Mouse (Mus musculus) lung, adult 2 months (tissue): ENCODE results near the gene Ppp3ca. TPM values are rescaled to one million over a fixed set of nuclear protein-coding genes. Genes with fewer than 3 reads are reported as not detected.

Experiments used
- DNase-seq: peaks from one replicate; pipeline ENCODE4 v3.0.0; 2022
- H3K4me1 ChIP-seq: fragments of 200-500 bp; 2 replicates; pipeline ENCODE4 v1.6.1; 2011; ENCODE audit warnings: low read length; ENCODE audit not compliant: control insufficient read depth, insufficient read depth
- H3K4me3 ChIP-seq: fragments of 200-500 bp; replicated peaks from 2 replicates; pipeline ENCODE3; 2011; ENCODE audit warnings: low read depth, mild to moderate bottlenecking, control low read depth, low read length; ENCODE audit errors: extremely low read depth
- CTCF ChIP-seq: fragments of 200-500 bp; IDR thresholded peaks from 2 replicates; pipeline ENCODE4 v1.5.1; 2011; ENCODE audit warnings: mild to moderate bottlenecking, low read length, control low read depth; ENCODE audit not compliant: insufficient read depth
- POLR2A ChIP-seq: fragments of 200-500 bp; IDR thresholded peaks from 2 replicates; pipeline ENCODE4 v1.6.1; 2011; ENCODE audit warnings: low read depth, mild to moderate bottlenecking, control low read depth, low read length, borderline replicate concordance; ENCODE audit errors: extremely low read depth
- WGBS: fragments of 180-500 bp; shearing (Covaris S2); methylation state at CpG from one replicate; pipeline ENCODE4 v1.1.7; 2018; 5-methylcytosine and 5-hydroxymethylcytosine counted together
- polyA plus RNA-seq: library from polyadenylated mRNA; depleted of rRNA; stranded (reverse); fragments of >200 nt; gene quantifications from 2 replicates; pipeline ENCODE4 v1.2.3, GENCODE M21; 2012

The Ppp3ca gene
- polyA plus RNA-seq, 1 experiment = 37.2 TPM

DNA sequence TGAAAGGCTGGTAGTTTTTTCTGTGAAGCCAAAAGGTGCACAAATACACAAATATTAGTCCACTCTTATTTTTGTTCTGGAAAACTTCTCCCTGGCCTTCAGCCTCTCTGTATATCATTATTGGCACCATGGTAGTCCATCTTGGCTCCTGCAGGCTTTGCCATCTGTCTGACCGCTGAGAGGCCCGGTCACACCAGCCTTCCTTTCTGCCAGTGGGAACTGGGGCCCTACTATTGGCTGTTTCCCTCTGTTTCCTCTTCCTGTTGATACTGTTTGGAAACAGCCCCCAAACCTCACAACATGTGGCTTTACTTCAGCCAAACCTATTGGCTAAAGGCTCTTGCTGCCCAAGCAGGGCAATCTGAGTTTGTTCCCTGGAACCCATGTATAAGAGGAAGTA lies 123.5 kb downstream of the Ppp3ca start:
- H3K4me3 ChIP-seq = no peak overlapping the region
- no peak for DNase-seq
- 46% methylated on average over 2 of the region's 2 CpGs for WGBS
- H3K4me1 ChIP-seq = peaks cover 21% of the 10 kb centered on the region
- TF ChIP-seq POLR2A (no peak), CTCF (no peak)

DNA sequence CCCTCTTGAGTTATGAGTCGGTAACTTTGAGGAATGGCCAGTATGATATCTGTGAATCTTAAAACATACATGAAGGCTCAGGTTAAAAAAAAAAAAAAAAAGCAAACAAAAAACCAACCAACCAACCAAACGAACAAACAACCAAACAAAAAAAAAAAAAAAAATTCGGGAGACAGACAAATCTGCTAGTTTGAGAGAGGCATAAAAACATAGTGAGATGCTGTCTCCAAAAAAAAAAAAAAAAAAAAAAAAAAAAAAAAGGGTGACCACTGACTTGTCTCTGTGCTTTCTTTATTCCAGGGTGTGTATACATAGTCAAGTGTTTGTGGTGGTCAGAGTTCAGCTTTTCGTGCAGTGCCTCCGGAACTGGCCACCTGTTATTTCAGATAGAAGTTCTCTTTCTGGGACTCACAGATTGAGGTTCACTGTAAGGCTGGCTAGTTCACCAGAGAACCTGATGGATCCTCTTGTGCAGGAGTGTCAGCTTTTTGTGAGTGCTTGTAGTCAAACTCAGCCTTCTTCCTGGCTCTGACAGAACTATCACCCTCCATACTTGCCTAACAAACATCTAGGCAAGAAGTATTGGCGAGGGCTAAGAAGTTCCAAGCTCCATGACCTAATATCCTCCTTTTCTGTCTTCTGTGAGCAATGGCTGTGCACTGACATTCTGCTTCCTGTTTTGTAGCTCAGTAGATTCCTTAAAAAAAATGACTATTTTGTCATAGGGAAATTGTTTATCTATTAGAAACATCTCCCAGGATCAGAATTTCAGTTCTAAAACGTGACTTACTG lies 124.7 kb downstream of the Ppp3ca start:
- Histone ChIP-seq H3K4me1 (peaks cover 21% of the 10 kb centered on the region), H3K4me3 (no peak overlapping the region)
- DNase-seq = no peak
- TF ChIP-seq CTCF (no peak), POLR2A (no peak)
- WGBS = 51% methylated on average over 7 of the region's 7 CpGs

DNA sequence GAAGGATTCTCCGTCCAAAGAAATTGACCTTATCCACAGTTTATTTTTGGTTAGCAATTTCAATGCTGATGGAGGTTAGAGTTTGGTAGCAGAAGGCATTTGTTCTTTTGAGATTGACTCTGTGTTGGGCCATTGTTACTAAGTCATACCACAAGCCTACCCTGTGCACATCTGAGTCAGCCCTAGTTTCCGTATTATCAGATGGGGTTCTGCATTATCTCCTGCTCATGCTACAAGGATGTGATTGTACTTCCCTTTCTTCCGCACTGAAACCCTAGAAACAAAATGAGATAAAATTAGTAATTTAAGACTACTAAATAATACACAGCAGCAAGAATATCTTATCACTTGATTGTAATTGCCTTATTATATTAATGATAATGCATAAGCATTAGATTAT lies 129.0 kb downstream of the Ppp3ca start:
- DNase-seq = no peak
- peaks cover 4% of the 10 kb centered on the region for H3K4me1 ChIP-seq
- TF ChIP-seq POLR2A (no peak), CTCF (no peak)
- no peak overlapping the region for H3K4me3 ChIP-seq
- 87% methylated on average over 3 of the region's 3 CpGs for WGBS

DNA sequence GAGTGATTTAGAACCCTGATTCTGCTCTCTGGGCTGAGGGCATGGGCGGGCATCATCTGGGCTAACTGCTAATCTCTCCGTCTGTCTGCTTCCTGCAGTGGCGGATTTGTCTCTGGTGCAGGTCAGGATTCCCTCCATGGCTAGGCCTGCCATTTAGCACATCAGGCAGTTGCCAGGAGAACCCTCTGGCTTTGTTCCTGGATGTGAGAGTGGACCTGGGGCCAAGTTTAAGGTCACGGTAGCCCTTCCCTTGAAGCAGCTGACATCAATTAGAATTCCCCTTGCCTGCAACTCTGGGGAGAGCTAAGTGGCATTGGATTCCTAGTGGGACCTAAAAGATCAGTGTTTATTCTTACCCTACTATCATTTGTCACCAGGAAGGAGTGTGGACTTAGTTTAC lies 132.7 kb downstream of the Ppp3ca start:
- DNase-seq = no peak
- TF ChIP-seq POLR2A = no peak
- no peak for TF ChIP-seq CTCF
- Histone ChIP-seq H3K4me3 (no peak overlapping the region), H3K4me1 (no peaks in the 10 kb centered on the region; the same call in 1 of the 2 replicates)
- 82% methylated on average over 4 of the region's 4 CpGs for WGBS

DNA sequence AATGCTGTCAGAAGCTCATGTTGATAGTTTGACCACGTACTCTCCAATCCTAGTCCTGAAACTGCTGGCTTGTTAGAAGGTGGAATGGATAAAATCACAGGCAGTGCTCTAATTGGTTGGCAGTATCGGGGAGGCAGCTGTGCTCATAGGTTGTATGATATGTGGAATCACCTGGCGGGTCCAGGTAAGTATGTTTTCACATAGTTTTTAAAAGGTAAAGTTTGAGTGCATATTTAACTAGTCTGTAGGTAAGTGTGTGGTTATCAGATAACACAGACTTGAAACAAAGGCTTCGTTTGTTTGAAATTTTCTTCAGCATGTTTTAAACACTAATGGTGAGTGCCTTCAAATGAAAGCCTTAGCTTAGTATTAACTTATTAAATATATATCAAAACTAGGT lies 136.0 kb downstream of the Ppp3ca start:
- WGBS = 75% methylated on average over 4 of the region's 4 CpGs

DNA sequence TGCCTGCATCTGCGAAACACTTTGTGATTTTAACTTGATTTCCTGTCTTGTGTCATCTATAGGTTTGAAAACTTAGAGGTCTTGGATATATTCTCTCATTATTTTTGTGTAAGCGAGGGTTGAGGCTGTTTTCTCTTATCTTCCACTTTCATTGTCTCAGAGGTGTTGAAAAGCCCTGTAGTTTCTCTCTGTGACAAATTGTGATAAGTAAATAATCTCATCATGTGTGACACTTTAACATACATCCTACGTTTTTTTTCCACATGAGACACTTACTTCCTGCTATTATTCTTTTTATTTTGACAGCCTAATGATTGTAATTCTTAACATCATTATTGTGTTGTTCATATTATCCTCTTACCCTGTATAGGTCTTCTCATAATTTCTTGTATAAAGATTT lies 140.3 kb downstream of the Ppp3ca start:
- Histone ChIP-seq H3K4me1 (no peaks in the 10 kb centered on the region; the same call in none of the 2 replicates), H3K4me3 (no peak overlapping the region)
- no peak for DNase-seq
- no peak for TF ChIP-seq POLR2A
- TF ChIP-seq CTCF = no peak
- WGBS = 56% methylated on average over 3 of the region's 3 CpGs

More for the DNA sequence above, 136.0 kb downstream of the Ppp3ca start:
- Histone ChIP-seq H3K4me3 (no peak overlapping the region), H3K4me1 (no peaks in the 10 kb centered on the region; the same call in 1 of the 2 replicates)
- DNase-seq = no peak
- no peak for TF ChIP-seq POLR2A
- no peak for TF ChIP-seq CTCF

DNA sequence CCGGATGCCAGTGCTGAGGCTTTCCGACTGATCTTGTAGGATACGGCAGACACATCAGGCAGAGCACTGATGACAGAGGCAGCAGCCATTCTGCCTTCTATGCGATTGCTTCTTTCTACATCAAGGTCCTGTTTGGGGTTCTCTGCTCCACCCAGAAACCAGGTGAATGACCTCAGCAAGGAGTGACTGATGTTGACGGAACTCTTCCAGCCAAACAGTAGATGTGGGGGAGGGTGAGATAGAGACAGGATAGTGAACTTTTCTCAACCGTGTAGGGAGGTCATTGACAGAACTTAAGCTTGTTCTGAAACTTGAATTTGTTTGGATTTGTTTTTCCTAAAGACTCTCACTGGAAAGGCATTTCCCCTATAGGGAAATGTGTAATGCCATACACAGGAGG lies 142.2 kb downstream of the Ppp3ca start:
- Histone ChIP-seq H3K4me1 (no peaks in the 10 kb centered on the region; the same call in none of the 2 replicates), H3K4me3 (no peak overlapping the region)
- 83% methylated on average over 6 of the region's 6 CpGs for WGBS
- DNase-seq = no peak
- no peak for TF ChIP-seq POLR2A
- no peak for TF ChIP-seq CTCF

DNA sequence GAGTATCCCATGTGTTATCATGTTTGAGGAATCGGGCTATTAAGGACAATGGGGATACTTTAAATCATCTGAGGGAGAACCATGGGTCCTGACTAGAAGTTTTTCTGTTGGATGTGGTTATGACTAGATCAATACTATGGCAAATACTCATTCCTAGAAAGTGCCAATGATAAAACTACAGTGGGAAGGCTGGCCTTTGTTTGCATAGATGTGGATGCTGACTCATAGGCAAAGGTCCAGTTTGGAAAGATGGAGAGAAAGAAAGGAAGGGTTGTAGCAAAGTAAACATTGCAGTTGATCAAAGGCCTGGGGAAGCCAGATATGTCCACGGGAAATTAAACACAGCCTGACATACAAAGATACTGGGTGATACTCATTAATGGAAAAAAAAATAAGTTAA lies 142.9 kb downstream of the Ppp3ca start:
- H3K4me3 ChIP-seq = no peak overlapping the region
- no peak for DNase-seq
- TF ChIP-seq POLR2A (no peak), CTCF (no peak)
- 59% methylated on average over 2 of the region's 2 CpGs for WGBS
- no peaks in the 10 kb centered on the region; the same call in none of the 2 replicates for H3K4me1 ChIP-seq

DNA sequence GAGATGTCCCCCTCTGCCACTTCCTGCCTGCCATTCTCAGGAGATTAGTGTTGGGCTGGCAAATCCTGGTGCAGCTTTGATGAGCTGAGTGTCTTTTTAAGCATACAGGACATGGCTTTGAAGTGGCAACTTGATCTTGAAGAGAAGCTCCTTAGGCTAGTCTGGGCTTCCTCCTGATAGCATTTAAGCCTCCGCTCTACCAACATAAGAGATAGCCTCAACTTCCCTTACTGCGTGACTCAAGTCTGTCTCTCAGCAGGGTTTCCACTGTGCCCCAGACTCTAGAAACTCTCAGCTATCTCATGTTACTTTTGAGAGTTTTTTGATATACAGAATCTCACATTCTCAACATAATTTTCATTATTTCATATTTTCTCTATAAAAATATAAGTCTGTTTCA lies 144.0 kb downstream of the Ppp3ca start:
- TF ChIP-seq CTCF = no peak
- TF ChIP-seq POLR2A = no peak
- Histone ChIP-seq H3K4me3 (no peak overlapping the region), H3K4me1 (no peaks in the 10 kb centered on the region; the same call in none of the 2 replicates)
- no peak for DNase-seq
- 96% methylated on average over 2 of the region's 2 CpGs for WGBS

DNA sequence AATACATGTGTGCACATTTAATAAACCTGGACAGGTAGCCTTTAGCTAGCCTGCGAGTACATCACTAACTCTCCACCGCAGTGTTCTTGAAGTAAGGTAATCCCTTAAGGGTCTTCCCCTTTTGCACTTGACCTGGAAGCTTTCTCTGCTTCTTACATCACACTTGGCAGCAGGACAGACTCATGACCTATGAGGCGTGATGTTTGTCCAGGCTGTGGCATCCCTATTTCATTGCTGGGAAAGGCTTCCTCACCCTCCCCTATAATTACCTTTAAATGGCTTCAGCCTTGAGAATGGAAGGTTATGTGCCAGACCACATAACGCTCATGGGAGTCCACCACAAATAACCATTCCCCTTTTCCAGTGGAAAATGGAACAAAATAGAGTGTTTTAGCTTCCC lies 145.0 kb downstream of the Ppp3ca start:
- 66% methylated on average over 4 of the region's 4 CpGs for WGBS
- no peak for DNase-seq
- Histone ChIP-seq H3K4me1 (peaks cover 2% of the 10 kb centered on the region), H3K4me3 (no peak overlapping the region)
- no peak for TF ChIP-seq CTCF
- TF ChIP-seq POLR2A = no peak

DNA sequence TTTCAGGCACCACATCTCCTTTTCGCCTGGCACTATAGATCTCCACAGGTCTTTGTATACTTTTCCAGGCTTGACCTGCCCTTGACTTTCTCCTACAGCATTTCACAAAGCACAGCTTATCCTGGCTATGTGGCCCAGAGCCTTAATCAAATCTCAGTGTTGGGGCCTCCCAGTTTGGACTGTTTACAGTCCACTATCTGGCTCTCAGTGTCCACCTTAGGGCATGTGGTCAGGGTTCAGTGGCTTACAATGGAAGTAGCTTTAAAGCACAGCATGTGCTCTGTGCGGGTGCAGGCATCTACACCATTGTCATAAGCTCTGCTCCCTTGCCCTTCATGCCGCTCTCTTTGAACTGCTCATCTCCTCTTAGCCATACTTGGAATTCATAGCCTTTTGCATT lies 146.4 kb downstream of the Ppp3ca start:
- TF ChIP-seq CTCF (no peak), POLR2A (no peak)
- Histone ChIP-seq H3K4me3 (no peak overlapping the region), H3K4me1 (peaks cover 2% of the 10 kb centered on the region)
- no peak for DNase-seq
- 92% methylated on average over 3 of the region's 3 CpGs for WGBS
